Mouse (Mus musculus): ENCODE measurements at regions not wholly inside any gene's neighbourhood (a gene's known extent, or its start where the extent isn't known, plus 50 kb on each side); places are given as distances from the start of the nearest gene placed in this dataset.

GRCm38 (mm10) chr8:89316566-89317175 is 272.7 kb upstream of the Sall1 start:
- no peak overlapping the region for H3K4me2 ChIP-seq
- H3K9me3 ChIP-seq (ENCODE audit: control insufficient read depth, low read length) = no peaks in the 10 kb centered on the region
- no peak overlapping the region for H3K4me3 ChIP-seq (ENCODE audit: low read depth, low read length)
- no peak overlapping the region for H3K9ac ChIP-seq (ENCODE audit: low read length)
- WGBS = 32% methylated on average over 12 of the region's 12 CpGs
- no peak overlapping the region for H3K27ac ChIP-seq (ENCODE audit: low read depth, low read length)
- no peaks in the 10 kb centered on the region for H3K27me3 ChIP-seq (ENCODE audit: control insufficient read depth, insufficient read depth, low read length)
- peaks cover 14% of the 10 kb centered on the region for H3K4me1 ChIP-seq (ENCODE audit: control insufficient read depth, insufficient read depth, low read length)
- DNase-seq (ENCODE audit: low spot score, missing footprints) (peak; percentile 84), ATAC-seq (ENCODE audit: low FRiP score) (0 out of 2 replicates have a peak, but pooled peaks have one; percentile 52)
- no peaks in the 10 kb centered on the region for H3K36me3 ChIP-seq (ENCODE audit: control insufficient read depth, insufficient read depth, low read length)

DNA sequence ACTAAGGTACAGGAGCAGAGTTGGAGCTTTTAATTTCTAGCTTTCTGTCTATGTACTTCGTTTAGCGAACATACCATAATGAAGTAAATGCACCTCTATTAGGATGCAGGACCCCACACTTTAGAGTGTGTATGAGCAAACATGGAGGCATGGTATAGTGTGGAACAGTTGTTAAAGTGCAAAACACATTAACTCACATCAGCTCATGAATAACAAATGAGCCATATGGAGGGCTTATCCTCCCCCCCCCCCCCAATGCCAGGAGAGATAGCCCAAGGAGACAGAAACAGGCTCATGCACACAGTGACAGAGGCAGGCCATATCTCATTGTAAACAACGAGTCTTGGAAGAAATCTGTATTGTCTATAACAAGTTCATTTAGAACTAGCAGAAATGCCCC is 270.9 kb upstream of the Sall1 start:
- Histone ChIP-seq H3K4me1 (ENCODE audit: control insufficient read depth, insufficient read depth, low read length) (peaks cover 21% of the 10 kb centered on the region), H3K4me3 (ENCODE audit: low read depth, low read length) (no peak overlapping the region), H3K9me3 (ENCODE audit: control insufficient read depth, low read length) (no peaks in the 10 kb centered on the region), H3K9ac (ENCODE audit: low read length) (no peak overlapping the region), H3K36me3 (ENCODE audit: control insufficient read depth, insufficient read depth, low read length) (no peaks in the 10 kb centered on the region), H3K27ac (ENCODE audit: low read depth, low read length) (no peak overlapping the region), H3K27me3 (ENCODE audit: control insufficient read depth, insufficient read depth, low read length) (no peaks in the 10 kb centered on the region), H3K4me2 (no peak overlapping the region)
- WGBS = 85% methylated on average over 3 of the region's 3 CpGs
- no peak for ATAC-seq (ENCODE audit: low FRiP score)
- peak; percentile 77 for DNase-seq (ENCODE audit: low spot score, missing footprints)

GRCm38 (mm10) chr8:89310696-89311214 is 266.8 kb upstream of the Sall1 start:
- H3K4me1 ChIP-seq (ENCODE audit: control insufficient read depth, insufficient read depth, low read length) = peaks cover 29% of the 10 kb centered on the region
- DNase-seq (ENCODE audit: low spot score, missing footprints) (no peak), ATAC-seq (ENCODE audit: low FRiP score) (no peak)
- no peak overlapping the region for H3K9ac ChIP-seq (ENCODE audit: low read length)
- 33% methylated on average over 5 of the region's 5 CpGs for whole genome bisulfite sequencing
- H3K27me3 ChIP-seq (ENCODE audit: control insufficient read depth, insufficient read depth, low read length) = no peaks in the 10 kb centered on the region
- no peak overlapping the region for H3K4me3 ChIP-seq (ENCODE audit: low read depth, low read length)
- no peak overlapping the region for H3K27ac ChIP-seq (ENCODE audit: low read depth, low read length)
- H3K9me3 ChIP-seq (ENCODE audit: control insufficient read depth, low read length) = no peaks in the 10 kb centered on the region
- H3K36me3 ChIP-seq (ENCODE audit: control insufficient read depth, insufficient read depth, low read length) = no peaks in the 10 kb centered on the region
- no peak overlapping the region for H3K4me2 ChIP-seq

- 5% methylated on average over 4 of the region's 4 CpGs for WGBS
- H3K9me3 ChIP-seq (ENCODE audit: control insufficient read depth, low read length) = no peaks in the 10 kb centered on the region
- DNase-seq (ENCODE audit: low spot score, missing footprints) (peak; percentile 91), ATAC-seq (ENCODE audit: low FRiP score) (no peak)
- H3K4me3 ChIP-seq (ENCODE audit: low read depth, low read length) = no peak overlapping the region
- peaks cover 29% of the 10 kb centered on the region for H3K4me1 ChIP-seq (ENCODE audit: control insufficient read depth, insufficient read depth, low read length)
- H3K27ac ChIP-seq (ENCODE audit: low read depth, low read length) = peak overlapping the region; percentile 44; the same call in 1 of the 2 replicates
- no peaks in the 10 kb centered on the region for H3K27me3 ChIP-seq (ENCODE audit: control insufficient read depth, insufficient read depth, low read length)
- H3K9ac ChIP-seq (ENCODE audit: low read length) = no peak overlapping the region; the same call in 1 of the 2 replicates
- peak overlapping the region; percentile 10; the same call in 1 of the 2 replicates for H3K4me2 ChIP-seq
- no peaks in the 10 kb centered on the region for H3K36me3 ChIP-seq (ENCODE audit: control insufficient read depth, insufficient read depth, low read length)
Measured at GRCm38 (mm10) chr8:89309591-89309990, 265.6 kb upstream of the Sall1 start.

- ATAC-seq (ENCODE audit: low FRiP score) = 0 out of 2 replicates have a peak, but pooled peaks have one; percentile 42
- Histone ChIP-seq H3K4me1 (ENCODE audit: control insufficient read depth, insufficient read depth, low read length) (peaks cover 29% of the 10 kb centered on the region), H3K4me3 (ENCODE audit: low read depth, low read length) (no peak overlapping the region)
Measured at GRCm38 (mm10) chr8:89308950-89309349, 265.0 kb upstream of the Sall1 start.

DNA sequence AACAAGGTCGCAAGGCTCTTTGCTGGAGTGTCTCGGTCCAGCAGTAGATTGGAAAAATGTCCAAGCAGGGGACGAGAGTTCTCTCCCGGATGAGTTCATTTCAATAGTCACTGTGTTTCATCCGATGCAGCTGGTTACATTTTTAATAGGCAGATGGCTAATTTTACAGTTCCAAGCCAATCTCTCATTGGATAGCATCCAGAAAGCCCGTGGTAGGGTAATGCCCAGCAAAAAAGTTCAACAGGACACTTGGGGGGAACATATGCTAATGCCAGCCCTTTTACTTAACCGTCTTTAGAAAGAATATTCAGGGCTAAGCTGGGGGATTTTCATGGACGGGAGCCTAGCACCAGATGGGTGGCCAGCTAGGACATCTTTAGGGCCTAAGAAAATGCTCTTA is 264.6 kb upstream of the Sall1 start:
- no peak overlapping the region for H3K4me2 ChIP-seq
- H3K27ac ChIP-seq (ENCODE audit: low read depth, low read length) = peak overlapping the region; percentile 44; the same call in 1 of the 2 replicates
- WGBS = 21% methylated on average over 8 of the region's 8 CpGs
- DNase-seq (ENCODE audit: low spot score, missing footprints) (peak; percentile 90), ATAC-seq (ENCODE audit: low FRiP score) (no peak)
- H3K36me3 ChIP-seq (ENCODE audit: control insufficient read depth, insufficient read depth, low read length) = no peaks in the 10 kb centered on the region
- no peaks in the 10 kb centered on the region for H3K27me3 ChIP-seq (ENCODE audit: control insufficient read depth, insufficient read depth, low read length)
- peaks cover 29% of the 10 kb centered on the region for H3K4me1 ChIP-seq (ENCODE audit: control insufficient read depth, insufficient read depth, low read length)
- no peaks in the 10 kb centered on the region for H3K9me3 ChIP-seq (ENCODE audit: control insufficient read depth, low read length)
- no peak overlapping the region for H3K9ac ChIP-seq (ENCODE audit: low read length)
- no peak overlapping the region for H3K4me3 ChIP-seq (ENCODE audit: low read depth, low read length)

More at GRCm38 (mm10) chr8:89308950-89309349, 265.0 kb upstream of the Sall1 start:
- peak overlapping the region; percentile 44; the same call in 1 of the 2 replicates for H3K27ac ChIP-seq (ENCODE audit: low read depth, low read length)
- 7% methylated on average over 5 of the region's 5 CpGs for WGBS
- H3K36me3 ChIP-seq (ENCODE audit: control insufficient read depth, insufficient read depth, low read length) = no peaks in the 10 kb centered on the region
- no peaks in the 10 kb centered on the region for H3K27me3 ChIP-seq (ENCODE audit: control insufficient read depth, insufficient read depth, low read length)
- no peak overlapping the region for H3K4me2 ChIP-seq
- DNase-seq (ENCODE audit: low spot score, missing footprints) = peak; percentile 88
- no peak overlapping the region for H3K9ac ChIP-seq (ENCODE audit: low read length)
- H3K9me3 ChIP-seq (ENCODE audit: control insufficient read depth, low read length) = no peaks in the 10 kb centered on the region

DNA sequence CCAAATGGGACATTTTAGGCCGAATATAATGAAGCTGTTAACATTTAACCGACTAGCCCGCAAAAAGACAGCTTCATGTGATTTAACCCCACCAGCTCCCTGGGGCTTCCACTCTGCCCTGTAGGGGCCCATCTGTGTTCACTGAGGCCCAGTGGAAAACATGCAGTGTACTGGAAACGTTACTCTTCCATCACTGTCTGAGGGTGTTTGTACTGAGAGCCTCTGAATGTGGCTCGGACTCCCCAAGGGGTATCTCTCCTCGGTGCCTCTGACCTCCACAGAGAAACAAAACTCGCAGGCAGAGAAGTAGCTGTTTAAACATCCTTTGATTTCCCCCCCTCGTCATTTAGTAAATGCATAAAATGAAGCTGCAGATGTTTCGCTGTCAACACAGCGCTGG is 263.6 kb upstream of the Sall1 start:
- ATAC-seq (ENCODE audit: low FRiP score) (no peak), DNase-seq (ENCODE audit: low spot score, missing footprints) (peak; percentile 82)
- Histone ChIP-seq H3K36me3 (ENCODE audit: control insufficient read depth, insufficient read depth, low read length) (no peaks in the 10 kb centered on the region), H3K4me1 (ENCODE audit: control insufficient read depth, insufficient read depth, low read length) (peaks cover 29% of the 10 kb centered on the region), H3K9ac (ENCODE audit: low read length) (no peak overlapping the region), H3K27ac (ENCODE audit: low read depth, low read length) (no peak overlapping the region), H3K9me3 (ENCODE audit: control insufficient read depth, low read length) (no peaks in the 10 kb centered on the region), H3K4me3 (ENCODE audit: low read depth, low read length) (no peak overlapping the region), H3K27me3 (ENCODE audit: control insufficient read depth, insufficient read depth, low read length) (no peaks in the 10 kb centered on the region), H3K4me2 (no peak overlapping the region)
- WGBS = 32% methylated on average over 10 of the region's 10 CpGs

DNA sequence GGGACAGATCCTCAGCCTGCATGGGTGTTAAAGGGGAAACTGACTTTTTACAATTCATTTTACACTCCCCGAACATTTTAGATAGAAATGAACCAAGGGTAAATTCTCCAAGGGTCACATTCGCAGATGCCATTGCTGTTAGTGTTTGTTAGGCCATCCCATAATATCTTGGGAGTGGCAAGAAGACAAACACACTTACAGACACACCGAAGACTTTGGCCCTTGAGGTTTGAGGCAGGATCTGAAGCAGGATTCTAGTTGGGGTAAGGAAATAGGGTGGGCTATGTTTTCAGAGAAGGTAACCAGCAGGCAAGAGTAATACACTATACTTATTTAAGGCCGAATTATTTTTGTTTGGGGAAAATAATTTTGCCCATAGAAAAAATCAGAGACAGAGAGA is 263.1 kb upstream of the Sall1 start:
- WGBS = 82% methylated on average over 4 of the region's 4 CpGs
- Histone ChIP-seq H3K9ac (ENCODE audit: low read length) (no peak overlapping the region), H3K36me3 (ENCODE audit: control insufficient read depth, insufficient read depth, low read length) (no peaks in the 10 kb centered on the region), H3K27me3 (ENCODE audit: control insufficient read depth, insufficient read depth, low read length) (no peaks in the 10 kb centered on the region), H3K27ac (ENCODE audit: low read depth, low read length) (no peak overlapping the region), H3K4me3 (ENCODE audit: low read depth, low read length) (no peak overlapping the region), H3K9me3 (ENCODE audit: control insufficient read depth, low read length) (no peaks in the 10 kb centered on the region), H3K4me2 (no peak overlapping the region), H3K4me1 (ENCODE audit: control insufficient read depth, insufficient read depth, low read length) (peaks cover 29% of the 10 kb centered on the region)
- DNase-seq (ENCODE audit: low spot score, missing footprints) (peak; percentile 75), ATAC-seq (ENCODE audit: low FRiP score) (no peak)

DNA sequence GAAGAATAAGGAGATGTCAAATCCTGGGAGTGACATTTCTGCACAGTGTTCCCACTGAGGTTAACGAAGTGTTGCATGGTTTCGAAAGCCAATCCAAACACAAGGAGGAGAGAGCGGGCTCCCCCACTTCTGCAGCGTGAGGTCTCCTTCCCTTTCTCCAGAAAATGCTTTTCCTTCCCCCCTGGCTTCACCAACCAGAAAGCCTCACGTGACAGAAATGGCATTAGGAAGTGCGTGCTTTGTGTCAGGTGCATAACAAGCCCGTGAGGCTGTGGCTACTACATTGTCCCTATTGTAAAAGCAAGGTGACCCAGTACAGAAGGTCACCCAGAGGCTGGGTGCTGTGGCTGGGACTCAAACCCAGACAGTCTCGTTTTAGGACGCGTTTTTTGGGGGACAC is 260.2 kb upstream of the Sall1 start:
- ATAC-seq (ENCODE audit: low FRiP score) = no peak
- Histone ChIP-seq H3K9ac (ENCODE audit: low read length) (no peak overlapping the region), H3K4me3 (ENCODE audit: low read depth, low read length) (no peak overlapping the region), H3K4me1 (ENCODE audit: control insufficient read depth, insufficient read depth, low read length) (peaks cover 15% of the 10 kb centered on the region), H3K36me3 (ENCODE audit: control insufficient read depth, insufficient read depth, low read length) (no peaks in the 10 kb centered on the region), H3K9me3 (ENCODE audit: control insufficient read depth, low read length) (no peaks in the 10 kb centered on the region), H3K27me3 (ENCODE audit: control insufficient read depth, insufficient read depth, low read length) (no peaks in the 10 kb centered on the region), H3K4me2 (no peak overlapping the region), H3K27ac (ENCODE audit: low read depth, low read length) (no peak overlapping the region)
- DNase-seq (ENCODE audit: low spot score, missing footprints) = peak; percentile 57
- WGBS = 67% methylated on average over 10 of the region's 10 CpGs
